Mouse (Mus musculus): ENCODE results near the gene Fhad1.

The Fhad1 gene

DNA sequence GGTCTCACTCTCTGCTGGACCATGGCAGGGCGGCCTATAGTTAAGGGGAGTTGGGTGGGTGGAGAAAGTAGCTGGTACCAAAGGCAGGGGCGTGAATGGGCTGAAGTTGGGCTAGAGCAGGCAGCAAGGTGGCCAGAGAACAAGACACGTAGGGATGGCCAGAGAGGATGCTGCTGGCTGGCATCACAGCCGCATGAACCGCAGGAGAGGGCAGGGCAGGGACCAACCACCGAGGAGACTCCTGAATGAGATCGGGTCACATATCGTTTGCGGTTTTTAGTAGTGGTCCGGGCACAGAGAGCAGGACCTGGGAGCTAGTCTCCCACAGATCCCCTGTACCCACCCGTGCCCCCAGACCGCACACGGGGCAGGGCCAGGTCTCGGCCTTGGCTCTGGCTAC is 155.5 kb downstream of the Fhad1 start:
- no peak for DNase-seq

DNA sequence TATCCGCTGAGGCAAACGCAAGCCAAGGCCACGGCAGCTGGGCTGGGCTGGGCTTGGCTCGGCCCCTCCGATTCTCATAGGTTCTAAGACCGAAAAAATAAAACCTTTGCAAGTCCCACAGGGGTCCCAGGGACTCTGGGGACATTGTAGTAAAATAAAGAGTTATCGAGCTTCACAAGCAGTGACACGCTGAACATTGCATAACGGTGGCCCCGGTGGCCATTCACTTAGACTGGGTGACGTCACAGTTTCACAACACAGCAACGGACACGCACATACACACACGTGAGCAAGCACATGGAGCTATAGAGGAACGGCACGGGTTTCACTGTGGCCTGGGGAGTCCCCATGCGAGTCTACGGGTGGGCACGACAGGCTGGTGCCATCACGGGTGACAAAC is 156.4 kb downstream of the Fhad1 start:
- no peak for DNase-seq

DNA sequence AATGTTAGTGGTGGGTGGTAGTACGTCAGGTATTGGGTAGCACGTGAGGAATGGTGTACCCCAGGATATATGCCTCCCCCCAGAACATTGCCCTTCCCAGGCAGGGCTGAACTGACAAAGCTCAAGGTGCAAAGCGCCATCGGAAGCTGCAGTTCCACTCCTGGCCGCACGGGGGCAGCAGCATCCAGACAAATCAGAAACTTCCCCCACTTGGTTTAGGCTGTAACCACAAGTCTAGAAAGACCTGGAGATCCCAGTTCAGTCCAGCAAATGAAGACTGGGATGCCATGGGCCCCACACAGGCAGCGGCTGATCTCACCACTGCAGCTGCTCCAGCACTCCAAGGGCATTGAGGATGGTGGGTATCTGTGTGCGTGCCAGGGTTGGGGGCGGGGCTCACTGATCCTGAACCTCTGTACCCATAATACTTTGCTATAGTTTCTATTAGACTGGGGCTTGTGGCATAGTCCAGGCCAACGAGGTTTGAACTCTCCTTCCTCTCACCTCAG is 157.4 kb downstream of the Fhad1 start:
- peak; percentile 43 to 47 for DNase-seq

DNA sequence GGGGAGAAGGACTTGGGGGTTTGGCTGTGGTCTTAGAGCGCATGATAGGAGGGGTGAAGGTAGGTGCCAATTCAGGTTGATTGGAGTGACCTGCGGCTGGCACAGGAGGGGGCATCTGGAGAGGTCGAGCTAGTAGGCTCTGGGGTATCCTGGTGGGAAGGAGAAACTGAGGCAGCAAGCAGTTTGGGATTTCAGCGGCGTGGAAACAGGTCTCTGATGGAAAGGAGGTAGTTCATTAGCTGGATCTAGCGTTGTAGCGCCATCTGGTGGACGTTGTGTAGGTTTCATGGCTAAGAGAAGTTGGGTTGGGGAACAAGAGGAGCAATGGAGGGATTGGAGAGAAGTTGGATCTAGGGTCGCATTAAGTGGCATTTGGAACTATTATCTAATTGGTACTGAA is 161.4 kb downstream of the Fhad1 start:
- no peak for DNase-seq

DNA sequence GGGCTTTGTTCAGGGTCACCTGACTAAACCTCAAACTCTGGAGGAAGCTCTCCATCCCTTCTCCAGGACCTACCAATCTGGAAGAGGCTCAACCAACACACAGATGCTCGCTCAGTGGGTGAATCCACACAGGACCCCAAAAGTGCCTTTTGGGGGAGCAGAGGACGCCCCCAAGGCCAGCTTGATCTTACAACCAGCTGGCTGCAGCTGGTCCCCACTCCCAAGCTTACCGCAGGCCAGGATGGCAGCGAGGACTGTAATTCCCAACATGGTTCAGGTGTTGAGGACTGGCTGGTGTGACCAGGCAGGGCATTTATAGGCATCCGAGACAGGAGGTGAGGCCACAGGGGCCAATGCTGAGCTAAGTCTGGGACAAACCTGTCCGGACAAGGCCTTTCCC is 168.9 kb downstream of the Fhad1 start, which contains the start of gene Ctrc:
Ctrc (minus strand) TSS at position 361 of the 400 bp plus-strand sequence.
- no peak for DNase-seq
